In genomic region chr3:30504561-30504960, GRCm38 (mm10) we compare ENCODE assay signal across 13 mouse cellular contexts. TPM values are rescaled to one million over a fixed set of nuclear protein-coding genes. Genes with fewer than 3 reads are reported as not detected.
DNase-seq lines count a peak whose midpoint lies in the region; ATAC-seq lines count a peak whose summit lies in the region.
"Had no signal": no experiment of that assay in that cellular context is flagged by ENCODE, and none has a peak within 500 bp of the region (broad histone marks: within the 10 kb centered on the region; RNA-seq: fewer than 3 reads in every experiment).

No protein-coding gene starts in this region.

- no peak overlapping the region for H3K4me2 ChIP-seq in hindbrain, embryonic 13.5 days
- H3K4me2 ChIP-seq in kidney, embryonic 15.5 days = peak overlapping the region; percentile 89
- H3K4me2 ChIP-seq in limb, embryonic 11.5 days (ENCODE audit: low read depth, severe bottlenecking) = peak overlapping the region; percentile 90
- H3K4me2 ChIP-seq: liver, embryonic 12.5 days had no signal

- DNase-seq in hindbrain, embryonic 10.5 days (ENCODE audit: low spot score) = no peak
- no peak for DNase-seq in limb, embryonic 11.5 days (ENCODE audit: low spot score)
- peak; percentile 89 for DNase-seq in lung, postnatal 25 days (ENCODE audit: low spot score)
- DNase-seq in cerebellum, postnatal 25 days = no peak
- no peak for DNase-seq in ovary, adult 18-20 months (ENCODE audit: low spot score)
- DNase-seq in cerebellum, adult 8-10 months = no peak
- DNase-seq: cerebellum, adult 18-20 months; layer of hippocampus, postnatal 36 days; thymus, adult 18-20 months had no signal

- no peaks in the 10 kb centered on the region for H3K9me3 ChIP-seq in hindbrain, embryonic 10.5 days
- H3K9me3 ChIP-seq in hindbrain, embryonic 13.5 days = no peaks in the 10 kb centered on the region
- no peaks in the 10 kb centered on the region for H3K9me3 ChIP-seq in kidney, embryonic 15.5 days (replicated peaks)
- no peaks in the 10 kb centered on the region for H3K9me3 ChIP-seq in limb, embryonic 11.5 days (ENCODE audit: control insufficient read depth, low read length)
- H3K9me3 ChIP-seq: liver, embryonic 12.5 days had no signal

- peaks cover 58% of the 10 kb centered on the region for H3K4me1 ChIP-seq in hindbrain, embryonic 10.5 days (replicated peaks)
- H3K4me1 ChIP-seq in hindbrain, embryonic 13.5 days (replicated peaks) = peaks cover 36% of the 10 kb centered on the region
- peaks cover 40% of the 10 kb centered on the region for H3K4me1 ChIP-seq in kidney, embryonic 15.5 days
- peaks cover 23% of the 10 kb centered on the region for H3K4me1 ChIP-seq in limb, embryonic 11.5 days (ENCODE audit: control insufficient read depth, insufficient read depth, low read length)

- H3K27me3 ChIP-seq in hindbrain, embryonic 10.5 days (ENCODE audit: insufficient read depth, poor library complexity, severe bottlenecking) = peaks cover 44% of the 10 kb centered on the region
- H3K27me3 ChIP-seq in hindbrain, embryonic 13.5 days = peaks cover 55% of the 10 kb centered on the region
- peaks cover 53% of the 10 kb centered on the region for H3K27me3 ChIP-seq in kidney, embryonic 15.5 days
- H3K27me3 ChIP-seq in limb, embryonic 11.5 days (ENCODE audit: control insufficient read depth, insufficient read depth, low read length) = no peaks in the 10 kb centered on the region
- H3K27me3 ChIP-seq: CH12.LX had no signal

- WGBS in hindbrain, embryonic 10.5 days = 33% methylated on average over 7 of the region's 7 CpGs
- 47% methylated on average over 7 of the region's 7 CpGs for WGBS in hindbrain, embryonic 13.5 days
- WGBS in kidney, embryonic 15.5 days = 43% methylated on average over 7 of the region's 7 CpGs
- 44% methylated on average over 7 of the region's 7 CpGs for WGBS in limb, embryonic 11.5 days

- peak overlapping the region; percentile 17; the same call in 1 of the 2 replicates for H3K27ac ChIP-seq in hindbrain, embryonic 10.5 days
- H3K27ac ChIP-seq in hindbrain, embryonic 13.5 days = no peak overlapping the region
- peak overlapping the region; percentile 81 for H3K27ac ChIP-seq in kidney, embryonic 15.5 days
- peak overlapping the region; percentile 100 for H3K27ac ChIP-seq in limb, embryonic 11.5 days (replicated peaks; ENCODE audit: low read depth, low read length)
- H3K27ac ChIP-seq: liver, embryonic 12.5 days had no signal

- H3K4me3 ChIP-seq in hindbrain, embryonic 10.5 days = no peak overlapping the region
- H3K4me3 ChIP-seq in hindbrain, embryonic 13.5 days = no peak overlapping the region
- no peak overlapping the region for H3K4me3 ChIP-seq in kidney, embryonic 15.5 days (replicated peaks)
- 0 out of 2 replicates have a peak overlapping the region, but pooled peaks have one; percentile 1 for H3K4me3 ChIP-seq in limb, embryonic 11.5 days (ENCODE audit: low read depth, low read length)
- H3K4me3 ChIP-seq: liver, embryonic 12.5 days had no signal

- no peak for ATAC-seq in hindbrain, embryonic 13.5 days (ENCODE audit: low FRiP score)
- no peak for ATAC-seq in kidney, embryonic 15.5 days (replicated peaks; ENCODE audit: low FRiP score)
- no peak for ATAC-seq in limb, embryonic 11.5 days (ENCODE audit: insufficient number of reproducible peaks, low FRiP score, low TSS enrichment, low read depth)
- ATAC-seq: liver, embryonic 12.5 days had no signal

- H3K36me3 ChIP-seq in hindbrain, embryonic 10.5 days = no peaks in the 10 kb centered on the region
- no peaks in the 10 kb centered on the region for H3K36me3 ChIP-seq in hindbrain, embryonic 13.5 days
- H3K36me3 ChIP-seq in kidney, embryonic 15.5 days = no peaks in the 10 kb centered on the region
- H3K36me3 ChIP-seq in limb, embryonic 11.5 days (ENCODE audit: control insufficient read depth, insufficient read depth, low read length) = no peaks in the 10 kb centered on the region
- H3K36me3 ChIP-seq: liver, embryonic 12.5 days had no signal

- no peak overlapping the region for H3K9ac ChIP-seq in hindbrain, embryonic 13.5 days
- no peak overlapping the region for H3K9ac ChIP-seq in kidney, embryonic 15.5 days
- peak overlapping the region; percentile 49; the same call in 1 of the 2 replicates for H3K9ac ChIP-seq in limb, embryonic 11.5 days (ENCODE audit: low read length)
- H3K9ac ChIP-seq: liver, embryonic 12.5 days had no signal

RNA-seq across cellular contexts. Expression of gene Mecom, which starts 43.2 kb away (rescaled TPM):
- polyA plus RNA-seq in hindbrain, embryonic 10.5 days (2016; fragmentation: Nextera tagmentation; extraction: Ambion mirVana) = 25.8 and 26.7 TPM in 2 replicates
- 12.3 and 18.4 TPM in 2 replicates for polyA plus RNA-seq in hindbrain, embryonic 13.5 days (2015; fragmentation: Nextera tagmentation; extraction: Ambion mirVana)
- polyA plus RNA-seq in kidney, embryonic 15.5 days (2015; fragmentation: Nextera tagmentation; extraction: Ambion mirVana) = 66.4 and 72.7 TPM in 2 replicates
- polyA plus RNA-seq in limb, embryonic 11.5 days (2014; fragmentation: Nextera tagmentation; extraction: Ambion mirVana) = 218 and 228 TPM in 2 replicates
